Mouse (Mus musculus) stomach, postnatal 0 days (tissue): Measurements from ENCODE around the gene Cyth3.

Experiments used
- CTCF ChIP-seq: IDR thresholded peaks from 2 replicates; pipeline ENCODE4 v1.5.1; 2016; ENCODE audit warnings: antibody characterized with exemption, low read depth, mild to moderate bottlenecking, moderate library complexity
- EP300 ChIP-seq: optimal IDR thresholded peaks from 2 replicates; pipeline ENCODE3; 2016; ENCODE audit warnings: antibody characterized with exemption

GRCm38 (mm10) chr5:143759554-143759953 is 137.3 kb downstream of the Cyth3 start:
- TF ChIP-seq CTCF (no peak), EP300 (no peak)
